In genomic region chr1:138135637-138136372, GRCm38 (mm10) we compare ENCODE assay signal across 8 mouse cellular contexts. TPM values are rescaled to one million over a fixed set of nuclear protein-coding genes. Genes with fewer than 3 reads are reported as not detected.
DNase-seq lines count a peak whose midpoint lies in the region; ATAC-seq and TF ChIP-seq lines count a peak whose summit lies in the region.

No protein-coding gene starts in this region.

- 63% methylated on average over 9 of the region's 9 CpGs for WGBS in lung, embryonic 16.5 days
- 12% methylated on average over 9 of the region's 9 CpGs for WGBS in forebrain, embryonic 14.5 days
- WGBS in liver, postnatal 0 days (ENCODE audit: insufficient replicate concordance): 45% methylated on average over 9 of the region's 9 CpGs
- WGBS in stomach, embryonic 14.5 days: 75% methylated on average over 9 of the region's 9 CpGs

- H3K9me3 ChIP-seq in lung, embryonic 16.5 days (ENCODE audit: control insufficient read depth, low read length): no peaks in the 10 kb centered on the region
- H3K9me3 ChIP-seq in forebrain, embryonic 14.5 days (replicated peaks; ENCODE audit: control insufficient read depth, low read length): no peaks in the 10 kb centered on the region
- no peaks in the 10 kb centered on the region for H3K9me3 ChIP-seq in liver, postnatal 0 days (ENCODE audit: low read length)
- H3K9me3 ChIP-seq in stomach, embryonic 14.5 days (ENCODE audit: control insufficient read depth, low read depth, low read length): no peaks in the 10 kb centered on the region

- peak overlapping the region; percentile 2 for H3K4me2 ChIP-seq in lung, embryonic 16.5 days (ENCODE audit: low read depth, low read length)
- H3K4me2 ChIP-seq in forebrain, embryonic 14.5 days (ENCODE audit: low read length): peak overlapping the region; percentile 56
- peak overlapping the region; percentile 51 for H3K4me2 ChIP-seq in liver, postnatal 0 days (ENCODE audit: low read depth, low read length)
- H3K4me2 ChIP-seq in stomach, embryonic 14.5 days (replicated peaks; ENCODE audit: low read depth, low read length): peak overlapping the region; percentile 34

- no peak for ATAC-seq in lung, embryonic 16.5 days (ENCODE audit: low read depth)
- ATAC-seq in forebrain, embryonic 14.5 days: peak; percentile 31
- ATAC-seq in liver, postnatal 0 days: peak; percentile 36
- ATAC-seq in stomach, embryonic 14.5 days (ENCODE audit: insufficient number of reproducible peaks, insufficient read depth, low FRiP score, low read depth): no peak

- no peak overlapping the region for H3K9ac ChIP-seq in lung, embryonic 16.5 days (ENCODE audit: low read length)
- H3K9ac ChIP-seq in forebrain, embryonic 14.5 days (ENCODE audit: low read length): peak overlapping the region; percentile 58
- H3K9ac ChIP-seq in liver, postnatal 0 days (replicated peaks): no peak overlapping the region
- H3K9ac ChIP-seq in stomach, embryonic 14.5 days (replicated peaks; ENCODE audit: low read depth, low read length): no peak overlapping the region

- no peak for DNase-seq in lung, postnatal 25 days (ENCODE audit: low spot score)
- DNase-seq in forebrain, embryonic 14.5 days (ENCODE audit: low spot score): no peak
- DNase-seq in liver, postnatal 0 days: no peak
- DNase-seq in cerebellum, postnatal 36 days: no peak
- DNase-seq in right cerebral cortex, postnatal 10 days (ENCODE audit: low spot score in 2 of 2): no peak
- no peak for DNase-seq in kidney, postnatal 10 days

- H3K36me3 ChIP-seq in lung, embryonic 16.5 days (ENCODE audit: control insufficient read depth, insufficient read depth, low read length): no peaks in the 10 kb centered on the region
- no peaks in the 10 kb centered on the region for H3K36me3 ChIP-seq in forebrain, embryonic 14.5 days (ENCODE audit: control insufficient read depth, insufficient read depth, low read length)
- no peaks in the 10 kb centered on the region for H3K36me3 ChIP-seq in liver, postnatal 0 days (replicated peaks; ENCODE audit: insufficient read depth, low read length)
- no peaks in the 10 kb centered on the region for H3K36me3 ChIP-seq in stomach, embryonic 14.5 days (ENCODE audit: control insufficient read depth, insufficient read depth, low read length)

- TF ChIP-seq EP300 in liver, postnatal 0 days (IDR thresholded peaks at IDR 0.05; ENCODE audit: low read depth): no peak

- H3K27ac ChIP-seq in lung, embryonic 16.5 days (ENCODE audit: low read length): no peak overlapping the region
- peak overlapping the region; percentile 71 for H3K27ac ChIP-seq in forebrain, embryonic 14.5 days (ENCODE audit: low read depth, low read length)
- H3K27ac ChIP-seq in liver, postnatal 0 days (ENCODE audit: low read depth): peak overlapping the region; percentile 73
- no peak overlapping the region for H3K27ac ChIP-seq in stomach, embryonic 14.5 days (ENCODE audit: low read length)

- H3K4me1 ChIP-seq in lung, embryonic 16.5 days (replicated peaks; ENCODE audit: control insufficient read depth, insufficient read depth, low read length): no peaks in the 10 kb centered on the region
- peaks cover 8% of the 10 kb centered on the region for H3K4me1 ChIP-seq in forebrain, embryonic 14.5 days (ENCODE audit: control insufficient read depth, insufficient read depth, low read length)
- H3K4me1 ChIP-seq in liver, postnatal 0 days (ENCODE audit: insufficient read depth): 0 out of 2 replicates have a peak, but pooled peaks cover 4% of the 10 kb centered on the region
- H3K4me1 ChIP-seq in stomach, embryonic 14.5 days (ENCODE audit: control insufficient read depth, insufficient read depth, low read length): no peaks in the 10 kb centered on the region

- no peak for TF ChIP-seq CTCF in liver, postnatal 0 days (IDR thresholded peaks at IDR 0.05; ENCODE audit: low read depth)

- no peaks in the 10 kb centered on the region for H3K27me3 ChIP-seq in lung, embryonic 16.5 days (ENCODE audit: control insufficient read depth, insufficient read depth, low read depth, low read length)
- H3K27me3 ChIP-seq in forebrain, embryonic 14.5 days (replicated peaks; ENCODE audit: control insufficient read depth, insufficient read depth, low read length): no peaks in the 10 kb centered on the region
- H3K27me3 ChIP-seq in liver, postnatal 0 days (ENCODE audit: insufficient read depth, low read length): no peaks in the 10 kb centered on the region
- no peaks in the 10 kb centered on the region for H3K27me3 ChIP-seq in stomach, embryonic 14.5 days (ENCODE audit: control insufficient read depth, insufficient read depth, low read length)

- peak overlapping the region; percentile 0; the same call in 1 of the 2 replicates for H3K4me3 ChIP-seq in lung, embryonic 16.5 days (ENCODE audit: low read length)
- H3K4me3 ChIP-seq in forebrain, embryonic 14.5 days (ENCODE audit: low read depth, low read length): peak overlapping the region; percentile 31
- H3K4me3 ChIP-seq in liver, postnatal 0 days (ENCODE audit: low read depth, low read length): peak overlapping the region; percentile 19; the same call in 1 of the 2 replicates
- H3K4me3 ChIP-seq in stomach, embryonic 14.5 days (ENCODE audit: low read depth, low read length): peak overlapping the region; percentile 9; the same call in 1 of the 2 replicates

RNA-seq across cellular contexts. Expression of gene Ptprc, which starts 39.7 kb away (rescaled TPM):
- 4.4 and 6.5 TPM in 2 replicates for polyA plus RNA-seq in lung, embryonic 16.5 days (2015; fragmentation: Nextera tagmentation; extraction: Ambion mirVana)
- 0.74 and 0.88 TPM in 2 replicates for polyA plus RNA-seq in forebrain, embryonic 14.5 days (2014; fragmentation: Nextera tagmentation; extraction: Ambion mirVana)
- 11.3 and 12.3 TPM in 2 replicates for polyA plus RNA-seq in liver, postnatal 0 days (2015; fragmentation: Nextera tagmentation; extraction: Ambion mirVana)
- polyA plus RNA-seq in stomach, embryonic 14.5 days (2014; fragmentation: Nextera tagmentation; extraction: Ambion mirVana): 4.5 and 4.6 TPM in 2 replicates

Comparison
In these comparisons a context has a peak if more than half of its experiments do, and no peak if none do; other contexts are left out.
1. ATAC-seq: peak in forebrain, embryonic 14.5 days (single experiment) and liver, postnatal 0 days (single experiment); none in lung, embryonic 16.5 days (single experiment) and stomach, embryonic 14.5 days (single experiment).
2. H3K27ac ChIP-seq: peak in forebrain, embryonic 14.5 days (single experiment) and liver, postnatal 0 days (single experiment); none in lung, embryonic 16.5 days (single experiment) and stomach, embryonic 14.5 days (single experiment).
3. H3K4me2 ChIP-seq: peak in every context shown above with its lines; median percentile 56 in forebrain, embryonic 14.5 days; 51 in liver, postnatal 0 days; 34 in stomach, embryonic 14.5 days; 2 in lung, embryonic 16.5 days.
4. Peak in every context shown above with its lines, with median percentiles within 50 percentile points of each other: H3K4me3 ChIP-seq.